Mouse (Mus musculus): Measurements from ENCODE around the gene Cdca5.

Cdca5 gene

DNA sequence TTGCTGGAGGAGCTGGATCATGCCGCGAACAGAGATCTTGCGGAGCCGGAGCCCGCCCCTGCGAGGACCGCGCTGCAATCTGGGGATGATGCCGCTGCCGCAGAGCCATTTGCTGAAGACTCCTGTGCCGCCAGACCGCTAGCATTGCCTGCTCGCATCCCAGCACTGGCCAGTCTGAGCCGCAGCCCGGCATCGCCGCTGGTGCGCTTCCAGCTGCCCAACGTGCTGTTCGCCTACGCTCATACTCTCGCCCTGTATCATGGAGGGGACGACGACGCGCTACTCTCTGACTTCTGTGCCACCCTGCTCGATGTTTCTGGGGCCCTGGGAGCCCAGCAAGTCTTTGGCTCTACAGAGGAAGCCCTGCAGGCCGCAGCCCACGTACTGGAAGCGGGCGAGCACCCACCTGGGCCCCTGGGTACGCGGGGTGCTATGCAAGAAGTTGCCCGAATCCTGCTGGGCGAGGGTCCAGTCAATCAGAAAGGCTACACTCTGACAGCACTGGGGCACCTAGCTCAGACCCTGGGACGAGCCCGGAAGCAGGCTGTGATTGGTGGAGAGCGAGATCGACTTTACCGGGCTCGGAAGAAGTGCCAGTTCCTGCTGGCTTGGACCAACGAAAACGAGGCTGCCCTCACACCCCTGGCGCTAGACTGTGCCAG, 23.0 kb upstream of the Cdca5 start:
- DNase-seq (ENCODE audit: low spot score): peak; percentile 30

DNA sequence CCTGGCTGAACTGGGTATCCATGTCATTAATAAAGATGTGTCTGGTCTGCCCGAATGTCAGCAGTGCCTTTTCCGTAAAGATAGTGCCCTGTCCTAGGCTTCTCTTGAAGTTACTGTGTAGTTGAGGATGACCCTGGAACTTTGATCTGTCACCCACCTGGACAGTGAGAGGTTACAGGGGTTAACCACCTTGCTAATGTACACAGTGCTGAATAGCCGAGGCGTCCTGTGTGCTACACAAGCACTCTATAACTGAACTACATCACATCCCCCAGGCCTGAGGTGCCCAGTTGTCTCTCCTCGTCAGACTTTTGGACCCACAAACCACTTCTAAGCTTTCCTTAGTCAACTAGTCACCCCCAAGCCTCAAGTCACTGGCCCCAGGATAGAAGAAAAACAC, 22.4 kb upstream of the Cdca5 start:
- DNase-seq (ENCODE audit: low spot score): no peak

DNA sequence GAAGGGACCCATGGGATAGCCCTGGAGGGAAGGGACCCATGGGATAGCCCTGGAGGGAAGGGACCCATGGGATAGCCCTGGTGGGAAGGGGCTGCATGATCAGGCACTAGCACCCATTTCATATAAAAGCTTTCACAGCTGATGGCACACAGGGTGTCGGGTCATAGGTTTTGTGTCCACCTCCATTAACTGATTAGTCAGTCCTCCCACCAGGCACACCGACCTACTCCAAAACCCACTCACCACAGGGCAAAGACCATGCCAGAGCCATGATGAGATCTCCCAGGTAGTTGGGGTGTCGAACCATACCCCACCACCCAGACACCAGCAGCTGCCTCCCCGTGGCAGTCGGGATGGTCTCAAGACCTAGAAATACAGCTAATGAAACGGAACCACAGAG, 21.7 kb upstream of the Cdca5 start:
- no peak for DNase-seq (ENCODE audit: low spot score)

DNA sequence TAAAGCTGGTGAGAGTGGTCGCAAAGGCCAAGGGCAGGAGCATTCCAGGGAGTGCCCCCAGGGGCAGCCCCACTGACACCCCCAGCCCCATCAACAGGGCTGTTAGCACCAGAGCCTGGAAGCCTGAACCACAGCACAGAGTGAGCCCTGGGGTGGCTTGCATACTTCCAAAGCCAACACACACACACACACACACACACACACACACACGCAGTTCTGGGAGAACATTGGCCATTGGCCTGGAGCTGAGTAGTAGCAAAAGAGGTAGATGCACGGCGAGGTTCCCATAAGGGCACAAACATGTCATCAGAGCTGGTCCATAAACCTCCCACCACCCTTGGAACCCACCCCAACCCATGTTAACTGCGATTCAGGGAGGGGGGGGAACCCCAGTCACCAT, 18.2 kb upstream of the Cdca5 start:
- DNase-seq (ENCODE audit: low spot score): no peak

DNA sequence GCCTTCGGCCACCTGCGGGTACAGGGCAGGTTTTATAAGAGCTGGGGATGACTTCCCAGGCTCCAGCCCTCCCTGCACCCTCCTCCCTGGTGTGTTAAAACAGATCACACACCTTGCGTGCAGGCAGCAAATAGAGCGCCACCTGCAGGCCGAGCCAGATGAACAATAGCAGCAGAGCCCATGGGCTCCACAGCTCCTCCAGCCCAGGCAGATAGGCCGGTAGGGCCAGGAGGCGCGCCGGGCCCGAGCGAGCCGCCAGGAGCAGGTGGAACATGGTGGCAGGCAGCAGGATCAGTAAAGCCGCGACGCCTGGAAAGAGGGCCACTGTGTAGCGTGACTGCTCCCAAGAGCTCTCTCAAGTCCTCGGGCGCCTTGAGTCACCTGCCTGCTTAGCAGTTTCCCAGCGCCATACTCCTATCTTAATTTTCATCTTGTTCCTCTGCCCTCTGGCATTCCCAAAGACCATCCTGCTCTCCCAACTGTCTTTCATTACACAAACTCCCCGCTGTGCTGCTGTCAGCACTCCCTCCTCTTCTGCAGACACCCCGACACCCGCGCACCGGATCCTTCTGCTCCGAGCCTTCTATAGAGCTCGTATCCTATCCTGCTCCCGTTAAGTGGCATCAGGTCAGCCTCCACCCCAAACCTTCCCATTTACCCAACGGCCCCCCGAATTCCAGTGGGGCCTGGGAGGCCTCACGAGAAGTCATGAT, 17.6 kb upstream of the Cdca5 start:
- peak; percentile 78 for DNase-seq (ENCODE audit: low spot score)

DNA sequence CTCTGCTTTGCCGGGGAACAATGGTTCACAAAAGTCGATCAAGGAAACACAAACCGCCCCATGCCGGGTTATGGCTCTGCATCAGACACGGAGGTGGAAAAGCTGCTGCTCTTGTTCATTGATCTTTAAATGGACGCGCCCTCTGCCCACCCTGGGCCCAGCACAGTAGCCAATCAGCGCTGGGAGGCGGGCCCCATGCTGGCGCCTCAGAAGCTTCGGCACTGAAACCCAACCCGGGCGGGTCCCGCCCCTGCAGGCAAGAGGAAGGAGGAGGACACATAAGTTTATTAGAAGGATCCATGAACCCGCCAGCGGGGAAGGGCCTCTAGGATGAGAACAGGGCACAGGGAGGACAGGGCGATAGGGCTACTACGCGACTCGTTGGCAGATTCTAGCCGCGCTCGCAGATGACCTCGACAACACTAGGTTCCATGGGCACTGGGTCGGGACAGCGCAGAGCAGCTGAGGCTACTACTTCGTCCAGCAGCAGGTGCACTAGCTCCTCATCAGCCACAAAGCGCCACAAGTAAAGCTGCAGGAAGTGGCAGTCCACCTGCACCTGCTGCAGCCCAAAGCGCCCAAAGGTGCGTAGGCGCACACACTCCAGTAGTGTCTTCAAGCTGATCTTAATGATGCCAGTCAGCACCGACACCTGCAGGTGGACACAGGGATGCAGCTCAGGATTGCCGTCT, 16.9 kb upstream of the Cdca5 start, which contains the start of gene Tm7sf2:
TSS of gene Tm7sf2 (minus strand) at position 650 of the 692 bp plus-strand sequence.
- peak; percentile 83 for DNase-seq (ENCODE audit: low spot score)

DNA sequence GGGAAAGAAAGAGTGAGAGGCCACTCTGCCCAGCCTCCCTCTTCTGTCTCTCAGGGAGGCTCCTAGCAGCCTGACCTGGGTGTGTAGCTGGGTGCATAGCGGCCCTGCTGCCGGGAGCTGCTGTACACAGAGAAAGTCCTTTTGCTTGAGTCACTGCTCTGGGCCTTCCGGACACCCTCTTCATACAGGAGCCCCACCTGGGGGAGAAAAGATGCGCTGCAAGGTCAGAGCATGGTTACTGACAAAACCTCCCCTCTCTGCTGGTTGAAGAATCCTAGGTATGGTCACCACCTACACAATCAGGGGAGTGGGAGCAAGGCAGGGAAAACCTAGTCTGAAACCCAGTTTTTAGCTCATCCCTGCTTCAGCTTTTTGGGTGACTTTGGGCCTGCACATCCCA, 15.8 kb upstream of the Cdca5 start:
- DNase-seq (ENCODE audit: low spot score): no peak

DNA sequence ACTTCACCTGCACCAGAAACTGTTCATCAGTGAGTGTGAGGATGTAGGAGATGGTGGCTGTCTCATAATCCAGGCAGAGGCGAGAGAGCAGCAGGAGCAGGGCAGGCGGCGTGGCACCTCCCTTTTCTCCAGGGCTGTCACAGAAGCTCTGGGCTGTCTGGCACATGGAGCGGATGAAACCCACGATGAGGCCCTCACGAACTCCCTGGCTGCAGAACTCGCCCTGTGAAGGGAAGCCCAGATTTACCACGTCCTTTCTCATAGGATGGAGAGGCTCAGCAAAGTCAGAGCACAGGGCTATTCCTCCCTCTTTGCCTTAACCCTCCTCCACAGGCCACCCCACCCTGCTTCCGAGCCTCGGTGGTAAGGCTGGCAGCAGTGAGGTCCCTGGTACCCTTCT, 14.9 kb upstream of the Cdca5 start:
- DNase-seq (ENCODE audit: low spot score): no peak

DNA sequence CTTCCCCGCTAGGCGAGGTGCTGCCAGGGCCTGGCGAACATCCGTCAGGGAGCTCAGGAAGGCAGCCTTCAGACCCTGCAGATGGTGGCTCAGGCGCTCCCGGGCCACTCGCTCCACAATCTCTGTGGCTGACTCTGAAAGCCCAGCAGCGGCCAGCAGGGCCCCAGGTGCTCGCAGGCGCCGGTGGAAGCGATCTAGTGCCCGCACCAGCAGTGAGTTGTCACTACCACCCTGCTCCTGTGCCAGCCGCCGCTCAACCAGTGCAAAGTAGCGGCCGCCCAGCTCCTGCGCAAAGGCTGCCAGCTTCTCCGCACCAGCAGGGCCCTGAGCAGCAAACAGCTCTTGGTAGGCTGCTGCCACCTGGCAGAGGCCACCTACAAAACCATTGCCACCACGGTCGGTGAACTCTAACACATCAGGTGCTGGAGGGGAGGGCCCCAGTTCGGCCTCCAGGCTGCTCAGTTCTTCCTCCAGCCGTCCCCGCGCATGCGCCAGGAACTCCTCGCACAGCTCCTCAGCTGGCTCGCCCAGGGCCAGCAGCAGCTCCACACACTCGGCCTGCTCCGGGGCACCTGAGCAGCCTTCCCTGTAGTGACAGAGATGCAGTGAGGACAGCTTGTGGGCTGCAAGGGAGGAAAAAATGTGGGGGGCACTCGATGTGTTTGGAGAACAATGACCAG, 14.1 kb upstream of the Cdca5 start:
- DNase-seq (ENCODE audit: low spot score): no peak

DNA sequence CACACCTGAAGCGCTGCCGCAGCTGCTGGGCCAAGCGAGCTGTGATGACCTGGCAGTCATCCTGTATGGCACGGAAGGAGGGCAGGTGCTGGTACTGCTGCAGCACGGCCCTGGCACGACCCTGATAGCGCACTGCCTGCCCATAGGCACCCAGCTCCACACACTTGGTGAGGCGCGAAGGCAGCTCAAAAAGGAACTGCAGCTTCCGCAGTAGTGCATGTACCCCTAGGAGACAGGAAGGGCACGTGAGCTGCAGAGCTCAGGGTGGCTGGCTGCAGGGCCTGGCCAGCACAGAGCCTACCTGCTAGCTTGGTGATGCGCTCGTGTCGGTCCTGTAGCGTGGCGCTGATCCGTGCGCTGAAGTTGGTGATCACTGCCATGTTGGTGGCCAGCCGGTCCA, 13.5 kb upstream of the Cdca5 start:
- DNase-seq (ENCODE audit: low spot score): no peak

DNA sequence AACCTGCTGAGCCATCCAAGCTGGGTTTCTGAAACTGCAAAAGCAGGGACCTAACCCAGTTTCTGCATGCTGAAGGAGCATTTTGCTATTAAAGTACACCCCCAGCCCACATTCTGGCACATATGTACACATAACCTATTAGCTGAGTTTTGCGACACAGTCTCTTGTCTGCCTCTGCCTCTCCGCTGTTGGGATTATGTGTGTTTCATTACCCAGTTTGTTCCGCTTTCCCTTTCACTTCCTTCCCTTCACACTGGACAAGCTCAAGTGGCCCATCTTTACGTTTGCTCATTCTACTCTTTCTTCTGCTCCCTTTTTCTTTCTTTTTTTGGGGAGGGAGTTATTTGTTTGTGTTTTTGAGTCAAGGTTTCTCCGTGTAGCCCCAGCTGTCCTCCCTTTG, 10.9 kb upstream of the Cdca5 start:
- DNase-seq (ENCODE audit: low spot score): no peak

DNA sequence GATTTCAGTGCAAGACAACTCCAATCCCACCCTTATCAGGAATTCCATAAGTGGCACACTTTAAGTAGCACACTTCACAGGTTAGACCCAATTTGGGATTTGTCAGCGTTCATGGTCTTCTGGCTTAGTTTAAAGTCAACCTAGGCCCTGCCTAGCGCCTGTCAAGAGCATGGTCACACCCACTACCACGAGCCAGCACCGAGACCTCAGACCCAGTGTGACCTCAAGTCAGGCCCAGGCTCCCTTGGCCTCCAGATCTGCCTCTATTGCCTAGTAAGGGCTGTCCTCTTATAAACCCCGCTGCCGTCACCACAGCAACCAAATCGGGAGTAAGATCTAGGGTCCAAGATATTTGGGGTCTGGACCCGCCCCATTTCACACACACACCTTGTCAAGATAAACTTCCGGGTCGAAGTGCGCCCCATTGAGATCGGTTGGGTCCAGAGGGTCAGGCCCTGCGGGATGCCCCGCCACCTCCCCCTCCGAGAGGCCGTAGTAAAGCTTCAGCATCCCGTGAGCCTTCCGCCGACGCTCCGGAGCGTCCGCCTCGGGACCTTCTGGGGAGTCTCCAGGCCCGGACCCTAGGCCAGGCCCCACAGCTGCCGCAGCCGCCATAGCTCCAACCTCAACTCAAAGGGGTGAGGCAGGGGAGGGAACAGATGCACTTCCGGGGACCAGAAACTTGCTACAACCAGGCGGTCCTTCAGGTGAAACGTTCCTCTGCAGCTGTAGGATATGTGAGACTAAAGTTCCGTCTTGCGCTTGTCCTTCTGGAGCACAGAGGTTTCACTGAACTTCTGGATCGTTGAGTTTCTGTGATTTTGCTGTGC, 8.0 kb upstream of the Cdca5 start, which contains the start of gene Vps51:
TSS of gene Vps51 (minus strand) at position 668 of the 830 bp plus-strand sequence.
- peak; percentile 74 for DNase-seq (ENCODE audit: low spot score)

DNA sequence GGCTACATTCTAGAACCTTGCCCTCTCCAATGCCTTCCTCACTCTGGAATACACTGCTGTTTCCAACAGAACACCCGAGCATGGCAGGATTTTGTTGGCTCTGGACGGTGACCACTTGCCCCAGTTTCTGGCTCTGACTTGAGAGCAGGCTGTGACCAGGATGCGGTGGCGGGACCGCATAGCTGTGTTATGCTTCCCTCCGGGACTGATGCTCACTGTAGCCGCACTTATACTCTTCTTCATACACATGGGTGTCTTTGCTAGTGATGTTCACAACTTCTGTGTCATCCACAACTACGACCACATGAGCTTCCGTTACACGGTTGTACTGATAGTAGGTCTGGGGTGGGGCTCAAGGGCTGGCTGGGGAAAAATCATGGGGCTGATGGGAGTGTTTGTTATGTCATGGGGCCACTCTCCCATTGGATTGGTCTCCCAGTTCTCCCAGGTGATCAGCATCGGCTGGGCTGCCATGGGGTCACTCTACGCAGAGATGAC, 4.8 kb upstream of the Cdca5 start, which contains the start of gene Tmem262:
TSS of gene Tmem262 (plus strand) at position 51 of the 498 bp plus-strand sequence.
- no peak for DNase-seq (ENCODE audit: low spot score)

DNA sequence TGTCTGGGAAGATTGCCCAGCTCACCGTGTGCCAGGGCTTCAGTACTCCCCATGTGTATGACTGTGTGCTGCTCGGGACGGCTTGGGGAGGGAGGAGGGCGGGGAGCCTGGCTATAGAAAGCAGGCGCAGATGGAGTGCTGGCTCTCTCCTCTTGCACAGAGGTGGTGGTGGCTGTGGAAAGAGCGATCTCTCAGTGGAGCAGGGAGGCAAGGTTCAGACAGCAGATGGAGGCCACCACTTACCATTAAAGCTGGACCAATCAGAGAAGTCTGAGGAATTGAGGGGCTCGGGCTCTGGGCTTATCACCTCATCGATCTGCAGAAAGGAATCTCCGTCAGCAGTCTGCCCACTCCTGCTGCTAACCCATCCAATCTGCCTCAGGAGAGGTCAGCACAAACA, 2.6 kb upstream of the Cdca5 start, which contains the start of gene Gm28374:
TSS of gene Gm28374 (minus strand) at position 101 of the 400 bp plus-strand sequence.
- no peak for DNase-seq (ENCODE audit: low spot score)

DNA sequence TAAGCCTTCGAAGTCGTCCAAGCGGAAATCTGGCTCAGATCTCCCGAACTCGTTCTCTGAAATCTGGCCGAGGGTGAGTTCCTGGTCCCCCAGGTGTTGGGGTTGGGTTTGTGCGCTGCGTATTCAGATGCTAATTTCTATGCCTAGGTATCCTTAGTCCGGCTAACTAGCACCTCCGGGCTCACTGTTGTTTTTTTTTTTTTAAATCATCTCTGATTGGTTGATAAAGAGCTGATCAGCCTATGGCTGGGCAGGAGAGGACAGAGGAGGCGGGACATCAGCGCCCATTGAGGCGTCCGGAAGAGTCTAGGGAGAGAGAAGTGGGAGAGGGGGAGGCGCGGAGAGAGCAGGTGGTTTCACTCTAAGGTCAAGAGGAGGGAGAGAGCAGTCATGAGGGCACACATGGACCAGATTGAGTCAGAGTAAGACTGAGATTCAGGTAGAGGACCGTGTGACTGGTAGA, 665 bp downstream of the Cdca5 start:
- DNase-seq (ENCODE audit: low spot score): no peak

DNA sequence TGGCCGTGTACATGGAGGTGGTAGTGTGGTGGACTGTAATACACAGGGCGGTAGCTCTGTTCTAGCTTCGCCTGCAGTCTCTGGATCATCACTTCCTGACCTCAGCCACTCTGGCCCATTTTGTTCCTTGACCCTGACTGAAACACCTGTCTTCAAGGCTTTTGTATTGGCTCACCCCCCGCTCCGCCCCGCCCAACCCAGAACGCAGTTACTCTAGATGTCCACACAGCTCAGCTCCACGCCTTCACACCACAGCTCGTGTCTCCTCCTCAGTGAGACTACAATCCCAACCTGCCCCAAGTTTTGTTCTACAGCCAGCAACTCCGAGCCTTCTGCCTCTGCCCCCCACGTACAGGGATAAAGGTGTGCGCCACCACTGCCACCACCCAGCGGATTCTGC, 4.1 kb downstream of the Cdca5 start:
- no peak for DNase-seq (ENCODE audit: low spot score)

DNA sequence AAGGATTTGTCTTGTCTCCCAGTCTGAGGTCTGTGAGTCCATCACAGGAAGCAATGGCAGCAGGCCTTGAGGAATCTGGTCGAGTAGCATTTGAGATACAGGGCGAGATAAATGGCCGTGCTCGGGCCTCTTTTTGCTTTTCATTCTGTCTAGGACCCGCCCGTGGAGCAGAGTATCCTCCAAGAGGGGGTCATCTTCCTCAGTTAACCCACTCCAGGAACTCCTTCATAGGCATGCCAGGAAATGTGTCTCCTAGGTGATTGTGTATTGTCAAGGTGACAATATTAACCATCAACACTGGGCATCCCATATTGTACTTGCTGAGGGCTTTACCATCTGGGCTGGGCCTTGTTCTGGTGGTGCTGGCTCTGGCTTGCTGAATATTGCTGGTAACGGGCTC, 9.3 kb downstream of the Cdca5 start, which contains the start of gene AC131692.1:
TSS of gene AC131692.1 (plus strand) at position 301 of the 400 bp plus-strand sequence.
- no peak for DNase-seq (ENCODE audit: low spot score)

DNA sequence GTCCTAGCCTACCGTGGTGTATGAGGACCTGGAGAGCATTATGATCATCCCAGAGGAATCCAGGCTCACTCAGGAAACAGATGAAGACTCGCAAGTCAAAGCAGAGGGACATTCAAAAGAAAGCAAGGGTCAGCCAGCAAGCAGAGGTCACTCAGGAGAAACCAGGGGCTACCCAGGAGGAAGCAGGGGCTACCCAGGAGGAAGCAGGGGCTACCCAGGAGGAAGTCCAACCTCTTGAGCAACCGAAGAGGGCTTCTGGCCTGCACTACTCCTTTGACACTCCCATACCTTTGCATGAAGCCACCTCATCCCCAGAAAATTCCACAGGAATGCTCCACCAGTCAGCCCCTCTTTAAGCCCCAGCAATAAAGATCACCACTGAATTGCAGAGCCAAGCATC, 13.1 kb downstream of the Cdca5 start:
- DNase-seq (ENCODE audit: low spot score): no peak

DNA sequence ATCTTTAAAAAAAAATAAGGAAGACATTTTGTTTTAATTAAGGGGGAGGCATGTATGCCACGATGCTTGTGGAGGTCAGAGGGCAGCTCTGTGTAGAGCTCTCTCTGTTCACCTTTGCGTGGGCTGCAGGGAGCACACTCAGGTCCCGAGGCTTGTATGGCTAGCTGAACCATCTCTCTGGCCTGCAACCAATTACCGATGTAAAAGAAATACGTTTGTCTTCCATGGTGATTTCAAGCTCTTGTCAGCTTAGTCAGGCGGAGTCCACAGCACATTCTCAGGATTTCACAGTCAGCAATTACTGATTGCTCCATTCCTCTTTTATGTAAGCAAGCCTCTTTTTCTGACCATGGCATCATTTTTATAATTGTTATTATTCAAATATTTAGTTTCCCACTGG, 16.4 kb downstream of the Cdca5 start:
- no peak for DNase-seq (ENCODE audit: low spot score)

DNA sequence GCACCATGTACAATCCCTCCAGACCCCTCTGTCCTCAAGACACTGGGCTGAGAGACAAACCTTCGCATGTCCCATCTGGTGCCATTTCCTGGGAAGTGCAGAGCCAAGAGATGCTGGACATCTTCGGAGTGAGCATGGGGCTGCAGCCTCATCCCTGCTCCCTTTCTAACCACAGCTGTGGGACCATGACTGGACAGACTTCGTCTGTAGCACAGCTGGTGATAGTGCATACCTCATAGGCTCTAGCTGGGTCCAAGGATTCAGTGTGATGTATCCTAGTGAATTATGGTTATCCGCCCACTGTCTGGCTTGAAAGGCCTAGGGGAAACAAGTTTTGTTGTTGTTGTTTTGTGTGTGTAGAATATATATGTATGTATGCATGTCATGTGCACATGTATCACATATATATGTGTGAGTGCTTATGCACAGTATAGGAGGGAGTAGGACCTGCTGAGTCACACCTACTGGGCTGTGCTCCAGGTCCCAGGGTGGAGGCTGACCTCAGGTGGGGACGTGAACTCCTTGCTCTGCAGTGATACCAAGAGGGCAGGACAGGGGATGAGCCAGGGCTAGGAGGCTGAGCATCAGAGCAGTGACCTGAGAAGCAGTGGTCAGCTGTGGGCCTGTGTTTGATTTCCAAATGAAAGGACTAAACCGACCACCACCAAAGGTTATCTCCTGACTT, 17.5 kb downstream of the Cdca5 start:
- DNase-seq (ENCODE audit: low spot score): no peak
